Mouse (Mus musculus) thymus, adult 2 months (tissue): Measurements from ENCODE around the gene Paxip1.

ENCODE experiments used
- CTCF ChIP-seq: fragments of 200-500 bp; IDR thresholded peaks from 2 replicates; pipeline ENCODE4 v1.5.1; 2012; ENCODE audit warnings: mild to moderate bottlenecking, control low read depth, low read length, moderate library complexity, borderline replicate concordance; ENCODE audit not compliant: control insufficient read depth, poor library complexity, insufficient read depth; ENCODE audit errors: extremely low read depth
- POLR2A ChIP-seq: fragments of 200-500 bp; IDR thresholded peaks from 2 replicates; pipeline ENCODE4 v1.6.1; 2012; ENCODE audit warnings: mild to moderate bottlenecking, low read length, control low read depth, moderate library complexity; ENCODE audit not compliant: control insufficient read depth, poor library complexity, insufficient read depth; ENCODE audit errors: extremely low read depth

DNA sequence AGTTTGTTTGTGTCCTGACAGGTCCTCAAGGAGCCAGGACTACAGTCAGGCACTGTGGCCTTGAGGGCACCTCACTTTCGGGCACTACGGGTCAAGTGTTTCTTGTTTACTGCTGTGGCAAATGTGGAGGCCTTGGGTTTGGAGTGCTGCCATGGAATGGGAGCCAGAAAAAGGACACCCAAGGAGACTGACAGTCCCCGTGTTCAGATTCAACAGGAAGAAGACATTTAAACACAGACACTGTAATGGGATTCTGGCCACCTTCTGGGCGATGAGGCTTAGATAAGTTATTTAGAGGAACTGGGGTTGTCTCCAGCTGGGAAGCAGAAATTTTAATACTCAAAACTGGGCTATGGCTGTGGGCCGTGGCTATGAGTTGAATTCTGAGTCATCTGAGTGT is 60.8 kb downstream of the Paxip1 start:
- TF ChIP-seq POLR2A = no peak
- TF ChIP-seq CTCF = no peak
